Mouse (Mus musculus) kidney, postnatal 0 days (tissue): Measurements from ENCODE around the gene Camk1d. TPM values are rescaled to one million over a fixed set of nuclear protein-coding genes. Genes with fewer than 3 reads are reported as not detected.
A peak's percentile ranks its signal among the peaks of the same experiment; 100 is the strongest.

Experiments used
- ATAC-seq: fragments of 200-750 bp; cut with Nextera tagmentation; replicated peaks from 2 replicates; pipeline ENCODE4 v1.8.0; 2017; ENCODE audit warnings: low read depth, moderate number of reproducible peaks, moderate TSS enrichment, moderate library complexity; ENCODE audit not compliant: low FRiP score
- DNase-seq: peaks from one replicate; pipeline ENCODE4 v3.0.0-alpha.2; 2016; ENCODE audit warnings: low spot score
- H3K27ac ChIP-seq: fragments of 300-500 bp; sonication (generic); 2 replicates; pipeline ENCODE4 v1.5.1; 2014; ENCODE audit warnings: mild to moderate bottlenecking
- H3K27me3 ChIP-seq: fragments of 300-500 bp; sonication (generic); 2 replicates; pipeline ENCODE4 v1.6.1; 2014; ENCODE audit warnings: low read length, mixed read lengths; ENCODE audit not compliant: insufficient read depth
- H3K36me3 ChIP-seq: fragments of 300-500 bp; sonication (generic); 2 replicates; pipeline ENCODE4 v1.6.1; 2014; ENCODE audit warnings: low read length, mixed read lengths; ENCODE audit not compliant: insufficient read depth
- H3K4me1 ChIP-seq: fragments of 300-500 bp; sonication (generic); replicated peaks from 2 replicates; pipeline ENCODE4 v1.6.1; 2014; ENCODE audit warnings: antibody characterized with exemption, low read length, mixed read lengths; ENCODE audit not compliant: insufficient read depth
- H3K4me2 ChIP-seq: fragments of 300-500 bp; sonication (generic); 2 replicates; pipeline ENCODE4 v1.6.1; 2014; ENCODE audit warnings: mild to moderate bottlenecking, low read length, moderate library complexity, mixed read lengths
- H3K4me3 ChIP-seq: fragments of 300-500 bp; sonication (generic); replicated peaks from 2 replicates; pipeline ENCODE4 v1.5.1; 2014; ENCODE audit warnings: low read depth, low read length
- H3K9ac ChIP-seq: fragments of 300-500 bp; sonication (generic); 2 replicates; pipeline ENCODE4 v1.6.1; 2014; ENCODE audit warnings: low read depth, low read length
- H3K9me3 ChIP-seq: fragments of 300-500 bp; sonication (generic); replicated peaks from 2 replicates; pipeline ENCODE4 v1.6.1; 2016; ENCODE audit warnings: low read length, inconsistent platforms, mixed read lengths
- CTCF ChIP-seq: IDR thresholded peaks from 2 replicates; pipeline ENCODE4 v1.5.1; 2016; ENCODE audit warnings: antibody characterized with exemption, low read depth, mild to moderate bottlenecking, moderate library complexity
- WGBS: fragments of 180-500 bp; shearing (Covaris S2); extraction: QIAGEN DNeasy Blood & Tissue Kit; methylation state at CpG from one replicate; pipeline ENCODE4 v1.1.7; 2014; 5-methylcytosine and 5-hydroxymethylcytosine counted together
- polyA plus RNA-seq: library from polyadenylated mRNA; unstranded; fragments of >200 nt; fragmentation: Nextera tagmentation; extraction: Ambion mirVana; gene quantifications from 2 replicates; pipeline ENCODE4 v1.2.1, GENCODE M21; 2015

Gene Camk1d
- polyA plus RNA-seq, 1 experiment from 2014 or later: 1.5 TPM

DNA sequence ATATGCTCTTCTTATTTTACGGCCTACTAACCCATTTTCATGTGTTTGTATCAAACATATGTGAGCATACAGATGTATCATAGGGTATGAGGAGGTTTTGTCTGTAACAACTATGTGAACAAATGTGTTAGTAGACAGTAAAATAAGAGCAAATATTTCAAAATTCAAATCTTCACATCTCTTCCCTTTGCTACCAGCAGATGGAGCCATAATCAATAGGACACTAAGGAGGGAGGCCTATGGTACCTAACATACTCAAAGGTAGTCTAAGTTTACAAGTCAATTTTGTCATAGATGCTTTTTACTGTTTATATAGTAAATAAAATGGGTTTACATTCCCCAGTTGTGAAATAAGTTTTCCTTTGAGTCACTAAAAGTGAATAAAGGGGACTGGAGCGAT is 262.7 kb downstream of the Camk1d start:
- H3K9me3 ChIP-seq: no peaks in the 10 kb centered on the region
- H3K27me3 ChIP-seq: no peaks in the 10 kb centered on the region
- H3K4me3 ChIP-seq: no peak overlapping the region
- no peak overlapping the region for H3K9ac ChIP-seq
- DNase-seq (peak; percentile 79), ATAC-seq (no peak)
- no peak overlapping the region for H3K4me2 ChIP-seq
- TF ChIP-seq CTCF: peak; percentile 91
- no peaks in the 10 kb centered on the region for H3K36me3 ChIP-seq
- H3K27ac ChIP-seq: no peak overlapping the region
- no peaks in the 10 kb centered on the region for H3K4me1 ChIP-seq
- WGBS: 96% methylated on average over 2 of the region's 2 CpGs

- DNase-seq (no peak), ATAC-seq (no peak)
- Histone ChIP-seq H3K4me3 (no peak overlapping the region), H3K9ac (no peak overlapping the region), H3K4me1 (no peaks in the 10 kb centered on the region), H3K9me3 (no peaks in the 10 kb centered on the region), H3K27ac (no peak overlapping the region), H3K27me3 (no peaks in the 10 kb centered on the region), H3K36me3 (no peaks in the 10 kb centered on the region), H3K4me2 (no peak overlapping the region)
- no peak for TF ChIP-seq CTCF
- 87% methylated on average over 5 of the region's 5 CpGs for WGBS
Measured at GRCm38 (mm10) chr2:5445357-5445756, 269.0 kb downstream of the Camk1d start.

GRCm38 (mm10) chr2:5437690-5438089 is 276.6 kb downstream of the Camk1d start:
- Histone ChIP-seq H3K9me3 (no peaks in the 10 kb centered on the region), H3K27me3 (no peaks in the 10 kb centered on the region), H3K4me3 (no peak overlapping the region), H3K9ac (no peak overlapping the region), H3K36me3 (no peaks in the 10 kb centered on the region), H3K4me2 (no peak overlapping the region), H3K4me1 (no peaks in the 10 kb centered on the region), H3K27ac (no peak overlapping the region)
- no peak for TF ChIP-seq CTCF
- whole genome bisulfite sequencing: 73% methylated on average over 2 of the region's 2 CpGs
- DNase-seq (no peak), ATAC-seq (no peak)

GRCm38 (mm10) chr2:5435587-5436253 is 278.6 kb downstream of the Camk1d start:
- H3K4me3 ChIP-seq: no peak overlapping the region
- H3K9ac ChIP-seq: no peak overlapping the region
- TF ChIP-seq CTCF: no peak
- no peak overlapping the region for H3K27ac ChIP-seq
- WGBS: 86% methylated on average over 16 of the region's 16 CpGs
- H3K9me3 ChIP-seq: no peaks in the 10 kb centered on the region
- no peaks in the 10 kb centered on the region for H3K27me3 ChIP-seq
- no peaks in the 10 kb centered on the region for H3K36me3 ChIP-seq
- DNase-seq: no peak
- no peaks in the 10 kb centered on the region for H3K4me1 ChIP-seq
- H3K4me2 ChIP-seq: no peak overlapping the region
- ATAC-seq: no peak

DNA sequence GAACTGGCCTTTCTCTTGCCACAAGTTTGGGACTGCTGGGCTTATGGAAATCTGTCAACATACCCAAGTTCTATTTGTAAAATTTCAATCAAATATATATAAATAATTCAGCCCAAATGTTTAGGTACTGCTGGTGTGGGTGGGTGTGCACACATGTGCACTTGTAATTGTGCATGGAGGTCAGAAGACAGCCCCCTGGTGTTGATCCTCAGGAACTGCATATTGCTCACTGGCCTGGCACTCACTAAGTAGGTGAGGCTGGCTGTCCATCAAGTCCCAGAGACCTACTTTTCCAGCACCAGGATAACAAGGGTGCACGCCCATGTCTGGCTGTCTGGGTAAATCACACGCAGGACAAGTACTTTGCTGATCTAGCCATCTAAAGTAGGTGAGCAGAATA is 283.0 kb downstream of the Camk1d start:
- no peaks in the 10 kb centered on the region for H3K4me1 ChIP-seq

DNA sequence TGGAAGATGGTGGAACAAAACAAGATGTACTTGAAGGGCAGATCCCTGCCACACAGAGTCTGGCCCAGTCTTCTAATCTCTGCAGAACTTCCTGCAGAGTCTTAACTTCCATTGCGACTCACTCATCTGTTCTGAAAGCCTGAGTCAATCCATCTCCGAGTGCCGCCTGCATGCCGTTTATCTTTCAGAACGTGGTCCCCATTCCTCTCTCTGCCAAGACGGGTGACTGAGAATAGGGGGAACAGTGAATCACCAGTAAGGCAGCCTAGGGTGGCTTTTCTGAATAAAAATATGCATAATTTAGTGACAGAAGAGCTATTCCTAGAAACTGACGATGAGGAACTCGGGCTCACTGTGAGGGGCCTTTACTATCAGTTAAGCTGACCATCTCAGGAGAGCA is 284.4 kb downstream of the Camk1d start:
- no peaks in the 10 kb centered on the region for H3K36me3 ChIP-seq
- H3K27ac ChIP-seq: no peak overlapping the region
- H3K9me3 ChIP-seq: no peaks in the 10 kb centered on the region
- WGBS: 82% methylated on average over 8 of the region's 8 CpGs
- no peaks in the 10 kb centered on the region for H3K27me3 ChIP-seq
- ATAC-seq (no peak), DNase-seq (no peak)
- TF ChIP-seq CTCF: no peak
- no peak overlapping the region for H3K9ac ChIP-seq
- no peak overlapping the region for H3K4me3 ChIP-seq
- H3K4me2 ChIP-seq: no peak overlapping the region
- no peaks in the 10 kb centered on the region for H3K4me1 ChIP-seq

More for the DNA sequence above, 283.0 kb downstream of the Camk1d start:
- H3K9ac ChIP-seq: no peak overlapping the region
- DNase-seq: no peak
- H3K27me3 ChIP-seq: no peaks in the 10 kb centered on the region
- no peak overlapping the region for H3K27ac ChIP-seq
- no peaks in the 10 kb centered on the region for H3K36me3 ChIP-seq
- H3K9me3 ChIP-seq: no peaks in the 10 kb centered on the region
- 66% methylated on average over 2 of the region's 2 CpGs for WGBS
- ATAC-seq: peak; percentile 25; the same call in 1 of the 2 replicates
- H3K4me2 ChIP-seq: no peak overlapping the region
- H3K4me3 ChIP-seq: no peak overlapping the region
- TF ChIP-seq CTCF: peak; percentile 63

- no peaks in the 10 kb centered on the region for H3K9me3 ChIP-seq
- H3K27ac ChIP-seq: 0 out of 2 replicates have a peak overlapping the region, but pooled peaks have one; percentile 5
- no peaks in the 10 kb centered on the region for H3K36me3 ChIP-seq
- ATAC-seq (no peak), DNase-seq (no peak)
- H3K4me1 ChIP-seq: no peaks in the 10 kb centered on the region
- H3K4me3 ChIP-seq: no peak overlapping the region
- H3K4me2 ChIP-seq: no peak overlapping the region
- no peak for TF ChIP-seq CTCF
- H3K27me3 ChIP-seq: no peaks in the 10 kb centered on the region
- H3K9ac ChIP-seq: no peak overlapping the region
- 41% methylated on average over 2 of the region's 2 CpGs for WGBS
Measured at GRCm38 (mm10) chr2:5426110-5426509, 288.2 kb downstream of the Camk1d start.
